Mouse (Mus musculus) lung, postnatal 0 days (tissue): Measurements from ENCODE around the gene Irf2. TPM values are rescaled to one million over a fixed set of nuclear protein-coding genes. Genes with fewer than 3 reads are reported as not detected.
A peak's percentile ranks its signal among the peaks of the same experiment; 100 is the strongest.

ENCODE experiments used
- ATAC-seq: fragments of 200-750 bp; cut with Nextera tagmentation; 2 replicates; pipeline ENCODE4 v1.8.0; 2017; ENCODE audit warnings: moderate library complexity
- DNase-seq: peaks from one replicate; pipeline ENCODE4 v3.0.0-alpha.2; 2016; ENCODE audit warnings: low spot score
- H3K27ac ChIP-seq: fragments of 300-500 bp; sonication (generic); 2 replicates; pipeline ENCODE4 v1.5.1; 2014; ENCODE audit warnings: antibody characterized with exemption, mild to moderate bottlenecking, low read length, mixed read lengths
- H3K27me3 ChIP-seq: fragments of 300-500 bp; sonication (generic); replicated peaks from 2 replicates; pipeline ENCODE4 v1.6.1; 2014; ENCODE audit warnings: low read length, mixed read lengths; ENCODE audit not compliant: insufficient read depth
- H3K36me3 ChIP-seq: fragments of 300-500 bp; sonication (generic); 2 replicates; pipeline ENCODE4 v1.6.1; 2014; ENCODE audit warnings: low read length, mixed read lengths; ENCODE audit not compliant: insufficient read depth
- H3K4me1 ChIP-seq: fragments of 300-500 bp; sonication (generic); 2 replicates; pipeline ENCODE4 v1.6.1; 2014; ENCODE audit warnings: antibody characterized with exemption, low read depth, low read length, mixed read lengths; ENCODE audit not compliant: insufficient read depth
- H3K4me2 ChIP-seq: fragments of 300-500 bp; sonication (generic); replicated peaks from 2 replicates; pipeline ENCODE4 v1.6.1; 2014; ENCODE audit warnings: low read depth, mild to moderate bottlenecking, low read length, moderate library complexity, mixed read lengths
- H3K4me3 ChIP-seq: fragments of 300-500 bp; sonication (generic); 2 replicates; pipeline ENCODE4 v1.5.1; 2014; ENCODE audit warnings: low read depth, low read length
- H3K9ac ChIP-seq: fragments of 300-500 bp; sonication (generic); replicated peaks from 2 replicates; pipeline ENCODE4 v1.6.1; 2014; ENCODE audit warnings: low read depth, mild to moderate bottlenecking
- H3K9me3 ChIP-seq: fragments of 300-500 bp; sonication (generic); 2 replicates; pipeline ENCODE4 v1.6.1; 2016; ENCODE audit warnings: low read length, mixed read lengths
- CTCF ChIP-seq: IDR thresholded peaks from 2 replicates; pipeline ENCODE4 v1.5.1; 2016; ENCODE audit warnings: antibody characterized with exemption, mild to moderate bottlenecking
- EP300 ChIP-seq: IDR thresholded peaks from 2 replicates; pipeline ENCODE4 v1.6.1; 2016; ENCODE audit warnings: antibody characterized with exemption, mild to moderate bottlenecking, control low read depth
- WGBS: fragments of 180-500 bp; shearing (Covaris S2); extraction: QIAGEN DNeasy Blood & Tissue Kit; methylation state at CpG from one replicate; pipeline ENCODE4 v1.1.7; 2014; 5-methylcytosine and 5-hydroxymethylcytosine counted together
- polyA plus RNA-seq: library from polyadenylated mRNA; unstranded; fragments of >200 nt; fragmentation: Nextera tagmentation; extraction: Ambion mirVana; gene quantifications from 2 replicates; pipeline ENCODE4 v1.2.1, GENCODE M21; 2015

Irf2 gene
- polyA plus RNA-seq, 1 experiment from 2014 or later: 64.9 TPM

- peak overlapping the region; percentile 64 for H3K27ac ChIP-seq
- TF ChIP-seq CTCF (no peak), EP300 (no peak)
These were observed 10.5 kb downstream of the Irf2 start for GRCm38 (mm10) chr8:46750000-46750399.

GRCm38 (mm10) chr8:46750566-46750965 is 11.0 kb downstream of the Irf2 start:
- H3K9ac ChIP-seq: no peak overlapping the region
- H3K4me1 ChIP-seq: peaks cover 30% of the 10 kb centered on the region
- no peaks in the 10 kb centered on the region for H3K27me3 ChIP-seq
- H3K27ac ChIP-seq: peak overlapping the region; percentile 68; the same call in 1 of the 2 replicates
- H3K4me3 ChIP-seq: no peak overlapping the region
- no peaks in the 10 kb centered on the region for H3K9me3 ChIP-seq
- no peak overlapping the region for H3K4me2 ChIP-seq
- no peaks in the 10 kb centered on the region for H3K36me3 ChIP-seq
- TF ChIP-seq EP300: peak; percentile 93
- TF ChIP-seq CTCF: no peak
- WGBS: 53% methylated on average over 8 of the region's 8 CpGs
- ATAC-seq: peak; percentile 92
- DNase-seq: peak; percentile 91

More at GRCm38 (mm10) chr8:46750000-46750399, 10.5 kb downstream of the Irf2 start:
- Histone ChIP-seq H3K36me3 (no peaks in the 10 kb centered on the region), H3K4me3 (no peak overlapping the region), H3K9me3 (no peaks in the 10 kb centered on the region), H3K4me2 (no peak overlapping the region), H3K9ac (no peak overlapping the region), H3K4me1 (peaks cover 27% of the 10 kb centered on the region), H3K27me3 (no peaks in the 10 kb centered on the region)
- ATAC-seq (0 out of 2 replicates have a peak, but pooled peaks have one; percentile 10), DNase-seq (no peak)
- 68% methylated on average over 5 of the region's 5 CpGs for WGBS

DNA sequence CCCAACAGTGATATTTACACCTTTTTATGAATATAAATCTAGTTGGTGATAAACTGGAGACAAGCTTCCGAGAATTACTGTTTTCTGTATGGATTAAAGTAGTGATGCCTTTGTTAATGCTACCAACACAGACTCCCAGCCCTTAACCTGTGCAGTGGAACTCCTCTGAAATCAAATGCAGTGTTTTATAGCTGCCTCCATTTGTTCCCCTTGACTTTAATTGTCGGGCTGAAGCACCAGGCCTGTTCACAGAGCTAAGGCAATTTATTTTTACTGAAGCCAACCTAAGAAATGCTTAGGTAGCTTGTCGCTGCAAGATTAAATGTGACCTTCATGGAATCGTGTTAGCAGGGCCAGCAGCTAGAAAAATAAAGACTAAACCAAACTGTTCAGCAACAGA is 11.6 kb downstream of the Irf2 start:
- Histone ChIP-seq H3K4me1 (peaks cover 28% of the 10 kb centered on the region), H3K27ac (peak overlapping the region; percentile 68), H3K9me3 (no peaks in the 10 kb centered on the region), H3K36me3 (no peaks in the 10 kb centered on the region), H3K4me2 (no peak overlapping the region), H3K27me3 (no peaks in the 10 kb centered on the region), H3K4me3 (no peak overlapping the region), H3K9ac (no peak overlapping the region)
- no peak for TF ChIP-seq CTCF
- no peak for TF ChIP-seq EP300
- WGBS: 52% methylated on average over 4 of the region's 4 CpGs
- ATAC-seq (no peak), DNase-seq (no peak)

- Histone ChIP-seq H3K4me3 (no peak overlapping the region), H3K36me3 (no peaks in the 10 kb centered on the region), H3K4me2 (no peak overlapping the region), H3K27ac (no peak overlapping the region), H3K9me3 (no peaks in the 10 kb centered on the region), H3K27me3 (no peaks in the 10 kb centered on the region), H3K9ac (no peak overlapping the region), H3K4me1 (peaks cover 14% of the 10 kb centered on the region; the same call in 1 of the 2 replicates)
- 56% methylated on average over 12 of the region's 12 CpGs for WGBS
- no peak for TF ChIP-seq EP300
- TF ChIP-seq CTCF: no peak
- DNase-seq (no peak), ATAC-seq (no peak)
These were observed 13.5 kb downstream of the Irf2 start for GRCm38 (mm10) chr8:46752986-46753385.

GRCm38 (mm10) chr8:46754355-46754754 is 14.8 kb downstream of the Irf2 start:
- no peak overlapping the region for H3K9ac ChIP-seq
- H3K4me1 ChIP-seq: peaks cover 10% of the 10 kb centered on the region; the same call in 1 of the 2 replicates
- TF ChIP-seq CTCF (no peak), EP300 (no peak)
- no peaks in the 10 kb centered on the region for H3K36me3 ChIP-seq
- no peak overlapping the region for H3K4me2 ChIP-seq
- H3K9me3 ChIP-seq: no peaks in the 10 kb centered on the region
- ATAC-seq (no peak), DNase-seq (no peak)
- 69% methylated on average over 5 of the region's 5 CpGs for WGBS
- no peak overlapping the region for H3K27ac ChIP-seq
- H3K4me3 ChIP-seq: no peak overlapping the region
- H3K27me3 ChIP-seq: no peaks in the 10 kb centered on the region

DNA sequence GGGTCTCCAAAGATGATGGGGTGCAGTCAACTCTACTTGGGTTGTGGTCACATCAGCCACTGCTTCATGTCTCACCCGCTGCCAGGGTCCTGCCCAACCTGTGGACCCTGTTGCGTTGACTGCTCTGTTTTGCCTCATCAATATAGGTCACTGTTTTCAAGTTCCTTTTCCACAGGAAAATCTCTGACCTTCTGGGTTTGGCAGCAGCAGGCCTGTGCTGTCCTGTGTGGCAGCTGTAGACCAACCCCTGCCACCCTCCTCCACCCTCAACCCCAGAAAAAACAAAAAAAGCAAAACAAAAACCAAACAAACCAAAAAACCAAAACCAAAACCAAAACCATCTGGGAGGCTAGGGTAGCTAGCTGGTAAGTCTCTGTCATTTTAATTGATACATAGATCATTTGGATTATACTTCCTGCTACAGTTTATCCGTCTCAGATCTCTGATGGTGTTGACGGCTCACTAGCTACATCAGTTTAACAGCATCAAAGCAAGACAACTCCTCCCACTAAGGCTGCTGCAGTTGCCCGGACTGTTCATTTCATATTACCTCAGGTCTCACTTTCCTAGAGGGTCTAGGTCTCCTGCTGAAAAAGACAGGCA is 16.3 kb downstream of the Irf2 start:
- no peaks in the 10 kb centered on the region for H3K27me3 ChIP-seq
- peaks cover 12% of the 10 kb centered on the region; the same call in 1 of the 2 replicates for H3K4me1 ChIP-seq
- H3K9ac ChIP-seq: no peak overlapping the region
- ATAC-seq: no peak
- no peaks in the 10 kb centered on the region for H3K9me3 ChIP-seq
- no peak overlapping the region for H3K4me3 ChIP-seq
- 53% methylated on average over 5 of the region's 5 CpGs for WGBS
- no peaks in the 10 kb centered on the region for H3K36me3 ChIP-seq
- no peak overlapping the region for H3K4me2 ChIP-seq
- no peak overlapping the region for H3K27ac ChIP-seq
- no peak for DNase-seq
- TF ChIP-seq CTCF (no peak), EP300 (no peak)
